Mouse (Mus musculus): ENCODE measurements around the gene Psma3.

DNA sequence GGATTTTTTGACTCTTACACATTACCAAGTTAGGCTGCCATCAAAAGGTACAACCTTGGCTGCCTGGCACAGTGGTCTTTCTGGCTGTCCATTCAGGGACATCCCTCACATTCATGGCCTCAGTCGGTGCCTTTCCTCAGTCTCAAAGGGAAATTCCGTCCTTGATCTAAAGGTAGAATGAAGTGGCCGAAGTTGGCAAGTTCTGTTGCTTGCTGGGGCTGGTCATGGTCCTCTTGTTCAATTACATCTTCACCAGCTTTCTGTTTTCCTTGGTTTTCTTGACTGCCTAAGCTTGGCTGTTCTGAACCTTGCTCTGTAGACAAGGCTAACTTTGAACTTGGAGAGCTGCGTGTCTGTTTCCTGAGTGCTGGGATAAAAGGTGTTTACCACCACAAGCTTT is 61.4 kb downstream of the Psma3 start:
- TF ChIP-seq CTCF (IDR thresholded peaks at IDR 0.05; ENCODE audit: low read depth, low read length) (no peak), EP300 (IDR thresholded peaks at IDR 0.05; ENCODE audit: insufficient read depth, low read depth, low read length) (no peak), POLR2A (IDR thresholded peaks at IDR 0.05; ENCODE audit: insufficient read depth, low read length) (no peak)

All from ES-Bruce4 (cell line).